ENCODE assay signal across 19 mouse cellular contexts in genomic region chr1:38649174-38649573, GRCm38 (mm10). TPM values are rescaled to one million over a fixed set of nuclear protein-coding genes. Genes with fewer than 3 reads are reported as not detected.
"Had no signal": no experiment of that assay in that cellular context is flagged by ENCODE, and none has a peak within 500 bp of the region (broad histone marks: within the 10 kb centered on the region; RNA-seq: fewer than 3 reads in every experiment).

No protein-coding gene starts in this region.

- H3K4me3 ChIP-seq: lung, embryonic 15.5 days; midbrain, embryonic 10.5 days; midbrain, embryonic 12.5 days; myocyte; neural tube, embryonic 13.5 days; neural tube, embryonic 15.5 days had no signal

- ATAC-seq: liver, postnatal 0 days; midbrain, embryonic 16.5 days had no signal

- DNase-seq: liver, postnatal 0 days; lung, adult 2 months; lung, postnatal 10 days; lung, postnatal 4 days; midbrain, embryonic 14.5 days; retina, postnatal 1 day; right cerebral cortex, adult 18-20 months; right cerebral cortex, postnatal 25 days; right cerebral cortex, postnatal 4 days; spleen, adult 18-20 months; thymus, postnatal 14 days; thymus, postnatal 36 days had no signal

- H3K9me3 ChIP-seq: lung, embryonic 15.5 days; midbrain, embryonic 10.5 days; midbrain, embryonic 12.5 days; neural tube, embryonic 13.5 days; neural tube, embryonic 15.5 days had no signal

- H3K27ac ChIP-seq: lung, embryonic 15.5 days; midbrain, embryonic 10.5 days; midbrain, embryonic 12.5 days; neural tube, embryonic 13.5 days; neural tube, embryonic 15.5 days had no signal

- H3K36me3 ChIP-seq: lung, embryonic 15.5 days; midbrain, embryonic 10.5 days; midbrain, embryonic 12.5 days; neural tube, embryonic 13.5 days; neural tube, embryonic 15.5 days had no signal

- H3K9ac ChIP-seq: liver, postnatal 0 days; lung, embryonic 15.5 days; midbrain, embryonic 12.5 days; neural tube, embryonic 13.5 days; neural tube, embryonic 15.5 days had no signal

- H3K4me1 ChIP-seq: lung, embryonic 15.5 days; midbrain, embryonic 12.5 days had no signal

- H3K27me3 ChIP-seq: lung, embryonic 15.5 days; midbrain, embryonic 12.5 days; neural tube, embryonic 13.5 days; neural tube, embryonic 15.5 days had no signal

- H3K4me2 ChIP-seq: lung, embryonic 15.5 days; midbrain, embryonic 12.5 days; neural tube, embryonic 13.5 days; neural tube, embryonic 15.5 days had no signal

RNA-seq across cellular contexts. Expression of gene Aff3, which starts 15.6 kb away (rescaled TPM):
- polyA plus RNA-seq: myocyte had no signal
